Mouse (Mus musculus) kidney, embryonic 14.5 days (tissue): ENCODE measurements at regions not wholly inside any gene's neighbourhood (a gene's known extent, or its start where the extent isn't known, plus 50 kb on each side); places are given as distances from the start of the nearest gene placed in this dataset.

Source experiments
- ATAC-seq: fragments of 200-750 bp; cut with Nextera tagmentation; 2 replicates; pipeline ENCODE4 v1.8.0; 2017; ENCODE audit warnings: moderate number of reproducible peaks, mild to moderate bottlenecking, moderate TSS enrichment, moderate library complexity; ENCODE audit not compliant: low FRiP score, low TSS enrichment
- H3K27ac ChIP-seq: fragments of 300-500 bp; sonication (generic); 2 replicates; pipeline ENCODE4 v1.5.1; 2014; ENCODE audit warnings: low read depth, mild to moderate bottlenecking, low read length, moderate library complexity, mixed read lengths
- H3K27me3 ChIP-seq: fragments of 300-500 bp; sonication (generic); 2 replicates; pipeline ENCODE4 v1.6.1; 2014; ENCODE audit warnings: mild to moderate bottlenecking, low read length; ENCODE audit not compliant: control insufficient read depth, insufficient read depth
- H3K36me3 ChIP-seq: fragments of 300-500 bp; sonication (generic); 2 replicates; pipeline ENCODE4 v1.6.1; 2014; ENCODE audit warnings: low read length, mixed read lengths; ENCODE audit not compliant: control insufficient read depth, insufficient read depth
- H3K4me1 ChIP-seq: fragments of 300-500 bp; sonication (generic); 2 replicates; pipeline ENCODE4 v1.6.1; 2014; ENCODE audit warnings: low read length, mixed read lengths; ENCODE audit not compliant: control insufficient read depth, insufficient read depth
- H3K4me2 ChIP-seq: fragments of 300-500 bp; sonication (generic); replicated peaks from 2 replicates; pipeline ENCODE4 v1.6.1; 2014; ENCODE audit warnings: low read depth, mild to moderate bottlenecking, low read length
- H3K4me3 ChIP-seq: fragments of 300-500 bp; sonication (generic); 2 replicates; pipeline ENCODE4 v1.5.1; 2014; ENCODE audit warnings: mild to moderate bottlenecking, low read length
- H3K9ac ChIP-seq: fragments of 300-500 bp; sonication (generic); 2 replicates; pipeline ENCODE4 v1.6.1; 2014; ENCODE audit warnings: low read depth, mild to moderate bottlenecking, low read length, moderate library complexity
- H3K9me3 ChIP-seq: fragments of 300-500 bp; sonication (generic); 2 replicates; pipeline ENCODE4 v1.6.1; 2016; ENCODE audit warnings: low read length; ENCODE audit not compliant: control insufficient read depth
- WGBS: fragments of 180-500 bp; shearing (Covaris S2); extraction: QIAGEN DNeasy Blood & Tissue Kit; methylation state at CpG from one replicate; pipeline ENCODE4 v1.1.7; 2014; 5-methylcytosine and 5-hydroxymethylcytosine counted together

DNA sequence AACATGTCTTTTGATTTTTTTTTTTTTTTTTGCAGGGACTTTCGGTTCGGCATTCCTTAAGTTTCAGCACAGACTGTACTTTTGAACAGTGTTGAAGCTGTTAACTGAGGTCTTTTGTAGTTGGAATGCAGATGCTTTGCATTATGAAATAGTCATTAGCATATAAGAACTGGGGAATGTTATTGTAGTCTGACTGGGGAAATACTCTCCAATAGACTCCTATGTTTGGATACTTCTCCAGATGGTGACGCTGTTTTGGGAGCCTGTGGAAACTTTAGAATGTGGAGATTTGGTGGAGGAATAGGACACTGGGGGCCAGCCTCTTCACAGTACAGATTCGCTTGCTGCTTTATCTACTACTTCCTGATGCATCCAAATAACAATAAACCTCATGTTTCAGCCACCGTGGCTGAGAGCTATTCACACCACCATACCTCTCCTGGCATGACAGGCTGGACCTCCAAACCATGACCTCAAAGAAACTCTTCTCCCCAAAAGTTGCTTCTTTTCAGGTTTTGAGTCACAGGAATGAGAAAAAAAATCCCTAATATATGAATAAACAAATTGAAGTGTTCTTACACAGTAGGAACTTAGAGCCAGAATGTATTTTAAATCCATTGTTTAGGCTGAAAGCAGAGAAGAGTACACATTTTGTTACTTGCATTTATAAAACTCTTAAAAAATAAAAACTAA lies 252.9 kb downstream of the Gm21750 start:
- WGBS: 73% methylated on average over 5 of the region's 5 CpGs
- Histone ChIP-seq H3K27ac (no peak overlapping the region), H3K9ac (no peak overlapping the region), H3K27me3 (no peaks in the 10 kb centered on the region), H3K4me3 (no peak overlapping the region), H3K36me3 (no peaks in the 10 kb centered on the region), H3K9me3 (no peaks in the 10 kb centered on the region), H3K4me1 (no peaks in the 10 kb centered on the region), H3K4me2 (no peak overlapping the region)
- no peak for ATAC-seq

DNA sequence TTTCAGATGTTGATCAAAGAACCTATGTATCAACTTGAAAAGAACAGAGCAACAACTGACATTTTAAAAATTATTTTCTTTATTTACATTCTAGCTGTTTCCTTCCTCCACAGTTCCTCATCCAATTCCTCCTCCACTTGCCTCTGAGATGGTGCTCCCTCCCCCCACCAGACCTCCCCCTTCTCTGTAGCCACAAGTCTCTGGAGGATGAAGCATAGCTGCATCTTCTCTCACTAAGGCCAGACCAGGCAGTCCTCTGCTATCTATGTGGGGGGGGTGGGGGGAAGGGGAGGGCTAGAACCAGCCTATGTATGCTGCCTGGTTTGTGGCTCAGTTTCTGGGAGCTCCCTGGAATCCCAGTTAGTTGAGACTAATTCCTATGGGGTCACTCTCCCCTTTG lies 255.0 kb downstream of the Gm21750 start:
- Histone ChIP-seq H3K4me2 (no peak overlapping the region), H3K9ac (no peak overlapping the region), H3K4me1 (no peaks in the 10 kb centered on the region), H3K27ac (no peak overlapping the region), H3K9me3 (no peaks in the 10 kb centered on the region), H3K27me3 (no peaks in the 10 kb centered on the region), H3K36me3 (no peaks in the 10 kb centered on the region), H3K4me3 (no peak overlapping the region)
- no peak for ATAC-seq

DNA sequence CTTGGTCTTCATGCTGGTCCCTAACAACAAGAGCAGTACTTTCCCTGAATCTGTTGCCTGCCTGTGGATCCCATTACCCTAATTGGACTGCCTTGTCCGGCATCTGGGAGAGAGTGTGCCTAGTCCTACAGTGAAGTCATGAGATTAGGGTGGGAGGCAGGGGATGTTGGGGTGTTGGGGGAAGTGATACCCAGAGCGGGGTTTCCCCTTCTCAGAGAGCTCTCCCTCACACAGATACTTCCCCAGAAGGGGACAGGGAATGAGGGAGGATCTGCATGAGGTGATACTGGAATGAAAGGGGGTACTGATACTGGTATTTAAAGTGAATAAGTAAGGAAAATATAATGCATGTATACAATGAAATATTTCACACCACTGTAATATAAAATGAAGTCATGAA lies 270.1 kb downstream of the Gm21750 start:
- no peak for ATAC-seq
- Histone ChIP-seq H3K9me3 (no peaks in the 10 kb centered on the region), H3K4me3 (no peak overlapping the region), H3K4me1 (no peaks in the 10 kb centered on the region), H3K36me3 (no peaks in the 10 kb centered on the region), H3K27me3 (no peaks in the 10 kb centered on the region), H3K9ac (no peak overlapping the region), H3K4me2 (no peak overlapping the region), H3K27ac (no peak overlapping the region)
- 77% methylated on average over 2 of the region's 2 CpGs for WGBS

DNA sequence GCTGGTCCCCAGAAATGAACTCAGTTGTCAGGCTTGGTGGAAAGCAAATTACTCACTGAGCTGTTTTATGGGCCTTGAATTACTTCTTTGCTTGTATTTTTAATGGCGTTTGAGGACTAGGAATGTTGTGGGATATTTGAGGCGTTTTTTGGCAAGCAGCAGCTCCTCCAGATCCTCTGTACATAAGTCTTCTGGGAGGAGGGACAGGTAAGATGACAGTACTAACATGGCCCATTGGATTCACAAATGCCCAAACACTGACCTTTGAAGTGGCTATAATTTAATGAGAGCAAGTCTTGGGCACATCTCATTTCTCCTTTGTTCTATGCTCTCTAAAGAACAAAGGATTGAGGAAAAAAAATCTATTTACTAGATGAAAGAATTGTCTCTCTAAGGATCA lies 286.3 kb downstream of the Gm21750 start:
- 26% methylated on average over 2 of the region's 2 CpGs for WGBS
- H3K9me3 ChIP-seq: no peaks in the 10 kb centered on the region
- no peak overlapping the region for H3K4me2 ChIP-seq
- H3K9ac ChIP-seq: no peak overlapping the region
- no peaks in the 10 kb centered on the region for H3K4me1 ChIP-seq
- no peak overlapping the region for H3K27ac ChIP-seq
- H3K27me3 ChIP-seq: no peaks in the 10 kb centered on the region
- H3K36me3 ChIP-seq: no peaks in the 10 kb centered on the region
- no peak overlapping the region for H3K4me3 ChIP-seq
- ATAC-seq: peak; percentile 75; the same call in 1 of the 2 replicates

DNA sequence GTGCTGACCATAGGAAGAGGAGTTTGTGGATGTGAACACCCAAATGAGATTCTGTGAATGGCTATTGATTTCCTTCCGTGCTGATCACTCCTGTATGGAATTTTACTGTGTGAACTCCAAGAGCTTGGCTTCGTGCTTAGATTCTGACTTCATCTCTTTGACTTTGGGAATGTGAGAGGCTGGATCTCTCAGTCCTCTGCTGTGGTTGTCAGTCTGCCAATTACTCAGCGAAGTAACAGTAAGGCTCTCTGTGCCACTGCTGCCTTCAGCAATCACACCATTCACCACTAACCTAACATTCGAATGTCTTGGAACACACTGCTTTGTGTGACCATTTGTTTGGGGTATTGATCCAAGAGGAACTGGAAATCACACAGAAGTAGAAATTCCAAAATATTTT lies 291.5 kb downstream of the Gm21750 start:
- WGBS: 87% methylated on average over 4 of the region's 4 CpGs
- ATAC-seq: no peak
- no peaks in the 10 kb centered on the region for H3K9me3 ChIP-seq
- H3K9ac ChIP-seq: no peak overlapping the region
- no peak overlapping the region for H3K4me2 ChIP-seq
- no peak overlapping the region for H3K4me3 ChIP-seq
- no peak overlapping the region for H3K27ac ChIP-seq
- H3K36me3 ChIP-seq: no peaks in the 10 kb centered on the region
- H3K27me3 ChIP-seq: no peaks in the 10 kb centered on the region
- no peaks in the 10 kb centered on the region for H3K4me1 ChIP-seq

DNA sequence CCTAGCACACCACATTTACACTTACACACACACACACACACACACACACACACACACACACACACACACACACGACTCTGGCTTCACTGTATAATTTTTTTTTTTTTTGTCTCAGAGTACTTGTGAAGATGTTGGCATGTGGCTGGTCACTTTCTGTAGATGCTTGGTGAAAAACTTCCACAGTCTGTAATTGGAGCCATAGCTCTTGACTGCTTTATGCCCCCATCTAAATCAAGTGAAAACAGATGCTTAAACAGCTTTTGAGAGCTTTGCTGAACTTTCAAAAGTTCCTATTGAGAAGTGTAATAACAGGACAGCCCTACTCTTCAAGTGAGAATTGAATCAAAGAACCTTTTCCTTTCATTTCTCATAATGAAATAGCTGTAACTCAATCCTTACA lies 317.7 kb downstream of the Gm21750 start:
- ATAC-seq: 0 out of 2 replicates have a peak, but pooled peaks have one; percentile 52
- Histone ChIP-seq H3K9ac (no peak overlapping the region), H3K4me2 (no peak overlapping the region), H3K4me1 (no peaks in the 10 kb centered on the region), H3K27me3 (no peaks in the 10 kb centered on the region), H3K9me3 (no peaks in the 10 kb centered on the region), H3K36me3 (no peaks in the 10 kb centered on the region), H3K27ac (no peak overlapping the region), H3K4me3 (no peak overlapping the region)
- WGBS: 31% methylated on average over 1 of the region's 1 CpGs

DNA sequence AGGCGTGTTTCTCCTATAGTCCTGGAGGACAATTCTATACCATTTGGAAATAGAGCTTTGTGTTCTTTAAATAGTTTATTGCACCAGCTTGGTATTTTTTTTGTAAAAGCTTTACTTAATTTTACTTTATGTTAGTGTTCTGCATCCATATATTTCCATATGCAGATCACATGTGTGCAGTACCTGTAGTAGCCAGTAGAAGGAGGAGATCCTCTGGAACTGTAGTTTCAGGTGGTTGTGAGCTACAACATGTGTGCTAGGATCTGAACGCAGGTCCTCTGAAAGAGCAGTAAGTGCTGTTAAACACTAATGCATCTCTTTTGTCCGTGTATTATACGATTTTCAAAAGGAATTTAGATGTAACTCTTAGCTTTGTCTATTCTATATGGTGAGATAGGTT lies 335.2 kb downstream of the Gm21750 start:
- Histone ChIP-seq H3K27ac (no peak overlapping the region), H3K27me3 (no peaks in the 10 kb centered on the region), H3K36me3 (no peaks in the 10 kb centered on the region), H3K4me1 (no peaks in the 10 kb centered on the region), H3K9ac (no peak overlapping the region), H3K9me3 (no peaks in the 10 kb centered on the region), H3K4me2 (no peak overlapping the region), H3K4me3 (no peak overlapping the region)
- ATAC-seq: no peak
- WGBS: 91% methylated on average over 4 of the region's 4 CpGs

DNA sequence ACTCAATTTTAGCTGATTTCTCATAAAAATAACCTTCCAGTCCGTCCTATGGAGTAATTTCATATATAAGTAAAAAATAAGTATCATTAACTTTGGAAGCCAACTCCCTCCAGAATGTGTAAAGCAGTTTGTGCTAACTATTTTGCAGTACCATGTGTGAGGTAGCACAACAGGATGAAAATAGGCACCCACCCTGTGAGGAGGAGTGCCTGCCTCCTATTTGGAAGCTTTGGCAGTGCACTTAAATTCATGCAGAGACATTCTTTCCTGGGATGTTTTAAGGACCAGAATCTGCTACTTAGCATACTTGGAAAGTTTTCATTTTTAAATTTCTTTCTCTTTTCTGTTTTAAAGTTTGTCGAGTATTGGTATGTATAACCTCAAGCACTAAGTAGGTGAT lies 336.8 kb downstream of the Gm21750 start:
- Histone ChIP-seq H3K4me2 (no peak overlapping the region), H3K9me3 (no peaks in the 10 kb centered on the region)
- WGBS: 92% methylated on average over 2 of the region's 2 CpGs

DNA sequence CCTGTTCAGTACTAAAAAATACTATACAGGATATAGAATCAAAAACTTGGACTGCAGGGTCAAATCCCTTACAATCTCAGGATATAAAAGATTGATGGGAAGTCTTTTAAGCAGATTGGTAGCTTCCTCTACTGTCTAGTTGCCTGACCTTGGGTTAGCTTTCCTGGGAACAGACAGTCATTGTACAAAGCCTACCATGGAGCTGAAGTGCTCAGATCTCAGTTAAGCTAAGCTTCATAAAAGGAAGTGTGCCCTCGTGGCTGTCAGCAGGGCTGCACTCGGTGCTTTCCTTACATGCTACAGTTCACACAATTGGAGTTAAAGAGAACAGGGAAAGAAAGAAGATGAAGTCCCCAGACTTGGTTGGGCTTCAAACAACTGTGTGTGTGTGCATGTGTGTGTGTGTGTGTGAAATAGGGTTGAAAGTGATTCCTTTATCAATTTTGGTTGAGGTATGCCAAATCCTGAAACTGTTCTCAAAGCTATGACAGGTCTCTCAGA lies 338.4 kb downstream of the Gm21750 start:
- no peak overlapping the region for H3K4me2 ChIP-seq
- no peak overlapping the region for H3K4me3 ChIP-seq
- H3K36me3 ChIP-seq: no peaks in the 10 kb centered on the region
- no peak for ATAC-seq
- WGBS: 35% methylated on average over 2 of the region's 2 CpGs
- no peak overlapping the region for H3K27ac ChIP-seq
- H3K9me3 ChIP-seq: no peaks in the 10 kb centered on the region
- H3K9ac ChIP-seq: no peak overlapping the region
- no peaks in the 10 kb centered on the region for H3K27me3 ChIP-seq
- no peaks in the 10 kb centered on the region for H3K4me1 ChIP-seq

More for the DNA sequence above, 336.8 kb downstream of the Gm21750 start:
- Histone ChIP-seq H3K27ac (no peak overlapping the region), H3K36me3 (no peaks in the 10 kb centered on the region), H3K4me1 (no peaks in the 10 kb centered on the region), H3K9ac (no peak overlapping the region), H3K4me3 (no peak overlapping the region), H3K27me3 (no peaks in the 10 kb centered on the region)
- no peak for ATAC-seq
